Mouse (Mus musculus) urinary bladder, postnatal 10 days (tissue): Measurements from ENCODE around the gene Cdc26.

Experiments used
- DNase-seq: peaks from one replicate; pipeline ENCODE4 v3.0.0; 2022; ENCODE audit warnings: low spot score

The Cdc26 gene

GRCm38 (mm10) chr4:62361571-62361970 is 46.9 kb downstream of the Cdc26 start:
- DNase-seq: no peak

GRCm38 (mm10) chr4:62360805-62361455 is 47.5 kb downstream of the Cdc26 start:
- no peak for DNase-seq

GRCm38 (mm10) chr4:62360088-62360804 is 48.2 kb downstream of the Cdc26 start, which contains the start of the genes Fkbp15 and Slc31a1:
TSS of gene Fkbp15 (minus strand) at chr4:62360548.
TSS of gene Slc31a1 (plus strand) at chr4:62360727.
- DNase-seq: peak; percentile 84

GRCm38 (mm10) chr4:62359256-62359775 is 49.1 kb downstream of the Cdc26 start:
- no peak for DNase-seq

- DNase-seq: no peak
Observed at GRCm38 (mm10) chr4:62357631-62358148, 50.8 kb downstream of the Cdc26 start.

GRCm38 (mm10) chr4:62349371-62349770 is 59.1 kb downstream of the Cdc26 start:
- no peak for DNase-seq

GRCm38 (mm10) chr4:62348329-62348705 is 60.1 kb downstream of the Cdc26 start:
- no peak for DNase-seq

GRCm38 (mm10) chr4:62347605-62348328 is 60.7 kb downstream of the Cdc26 start:
- DNase-seq: no peak

GRCm38 (mm10) chr4:62345827-62346226 is 62.6 kb downstream of the Cdc26 start:
- DNase-seq: no peak

GRCm38 (mm10) chr4:62344000-62344399 is 64.4 kb downstream of the Cdc26 start:
- DNase-seq: no peak

- no peak for DNase-seq
Observed at GRCm38 (mm10) chr4:62338536-62338935, 69.9 kb downstream of the Cdc26 start.
